Mouse (Mus musculus): ENCODE results near the gene Otx2.

Otx2 gene

GRCm38 (mm10) chr14:48673541-48673940 is at the start of gene Otx2:
Otx2 (minus strand) TSS chr14:48673819.
- DNase-seq (ENCODE audit: low read depth) = no peak

GRCm38 (mm10) chr14:48722763-48723162 is 49.1 kb upstream of the Otx2 start:
- DNase-seq (ENCODE audit: low read depth) = no peak

- no peak for DNase-seq (ENCODE audit: low read depth)
Observed at GRCm38 (mm10) chr14:48719296-48719695, 45.7 kb upstream of the Otx2 start.

GRCm38 (mm10) chr14:48717632-48718279 is 44.1 kb upstream of the Otx2 start:
- no peak for DNase-seq (ENCODE audit: low read depth)

GRCm38 (mm10) chr14:48716456-48716855 is 42.8 kb upstream of the Otx2 start:
- DNase-seq (ENCODE audit: low read depth) = no peak

- DNase-seq (ENCODE audit: low read depth) = no peak
Observed at GRCm38 (mm10) chr14:48710871-48711370, 37.3 kb upstream of the Otx2 start.

GRCm38 (mm10) chr14:48710062-48710870 is 36.6 kb upstream of the Otx2 start:
- DNase-seq (ENCODE audit: low read depth) = no peak

- DNase-seq (ENCODE audit: low read depth) = no peak
Observed at GRCm38 (mm10) chr14:48709371-48710061, 35.9 kb upstream of the Otx2 start.

- DNase-seq (ENCODE audit: low read depth) = no peak
Observed at GRCm38 (mm10) chr14:48707844-48708383, 34.3 kb upstream of the Otx2 start.

- DNase-seq (ENCODE audit: low read depth) = no peak
Observed at GRCm38 (mm10) chr14:48707391-48707790, 33.8 kb upstream of the Otx2 start.

GRCm38 (mm10) chr14:48700790-48701370 is 27.3 kb upstream of the Otx2 start:
- DNase-seq (ENCODE audit: low read depth) = no peak

- DNase-seq (ENCODE audit: low read depth) = no peak
Observed at GRCm38 (mm10) chr14:48679590-48679989, 6.0 kb upstream of the Otx2 start.

GRCm38 (mm10) chr14:48678674-48679073 is 5.1 kb upstream of the Otx2 start:
- DNase-seq (ENCODE audit: low read depth) = no peak

GRCm38 (mm10) chr14:48674036-48674831 is 615 bp upstream of the Otx2 start:
- no peak for DNase-seq (ENCODE audit: low read depth)

GRCm38 (mm10) chr14:48672611-48673176 is 925 bp downstream of the Otx2 start:
- DNase-seq (ENCODE audit: low read depth) = no peak

GRCm38 (mm10) chr14:48671480-48672240 is 2.0 kb downstream of the Otx2 start:
- DNase-seq (ENCODE audit: low read depth) = no peak

GRCm38 (mm10) chr14:48670761-48671479 is 2.7 kb downstream of the Otx2 start:
- DNase-seq (ENCODE audit: low read depth) = no peak

- DNase-seq (ENCODE audit: low read depth) = no peak
Observed at GRCm38 (mm10) chr14:48670258-48670630, 3.4 kb downstream of the Otx2 start.

GRCm38 (mm10) chr14:48669541-48670257 is 3.9 kb downstream of the Otx2 start:
- no peak for DNase-seq (ENCODE audit: low read depth)

All from c-Kit-positive CD71-negative TER-119-negative erythroid progenitor cells, embryonic 14.5 days (primary cell).